Mouse (Mus musculus): ENCODE measurements at regions not wholly inside any gene's neighbourhood (a gene's known extent, or its start where the extent isn't known, plus 50 kb on each side); places are given as distances from the start of the nearest gene placed in this dataset.

DNA sequence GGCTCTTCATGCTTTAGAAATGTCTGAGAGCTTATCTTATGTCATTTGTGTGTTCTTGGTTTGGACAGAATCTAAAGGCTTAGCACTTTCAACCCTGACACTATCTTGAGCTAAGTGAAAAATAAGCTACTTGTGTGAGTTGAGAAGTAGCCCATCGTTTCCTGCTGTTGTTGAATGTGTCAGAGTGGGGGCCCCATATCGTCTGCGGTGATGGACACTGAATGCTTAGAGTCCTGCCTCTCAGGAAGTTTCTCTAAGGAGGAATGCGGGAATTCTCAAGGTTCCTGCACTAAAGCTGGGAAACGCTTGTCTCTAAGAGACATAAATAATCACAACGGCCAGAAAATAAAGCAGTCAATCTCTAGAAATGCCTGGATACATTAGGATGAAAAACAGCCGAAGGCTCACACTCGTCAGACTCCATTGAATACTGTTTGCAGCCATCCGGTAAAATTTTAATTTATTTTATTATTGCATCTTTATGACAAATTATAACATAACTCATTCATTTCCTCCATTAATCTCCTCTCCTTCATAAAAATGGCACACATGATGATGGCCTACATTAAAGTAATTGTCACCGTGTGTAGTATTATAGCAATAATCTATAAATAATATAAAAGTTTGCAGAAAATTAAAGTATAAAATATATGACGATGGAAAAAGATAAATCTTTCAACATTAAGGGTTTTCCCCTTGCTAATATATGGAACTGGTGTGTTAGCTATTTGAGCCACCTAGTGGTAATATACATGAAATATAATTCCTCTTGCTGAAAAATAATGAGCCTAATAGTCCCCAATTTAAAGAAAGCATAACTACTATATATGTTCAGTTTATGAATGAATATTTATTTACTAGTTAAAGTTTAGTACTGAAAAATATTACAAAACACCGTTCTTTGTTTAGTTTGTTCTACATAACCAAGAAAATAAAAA, 75.6 kb downstream of the Otud1 start:
- TF ChIP-seq CTCF (IDR thresholded peaks at IDR 0.05; ENCODE audit: low read depth) (no peak), EP300 (IDR thresholded peaks at IDR 0.05; ENCODE audit: low read depth) (no peak)
